Mouse (Mus musculus): Measurements from ENCODE around the gene Sh3bgrl3.

DNA sequence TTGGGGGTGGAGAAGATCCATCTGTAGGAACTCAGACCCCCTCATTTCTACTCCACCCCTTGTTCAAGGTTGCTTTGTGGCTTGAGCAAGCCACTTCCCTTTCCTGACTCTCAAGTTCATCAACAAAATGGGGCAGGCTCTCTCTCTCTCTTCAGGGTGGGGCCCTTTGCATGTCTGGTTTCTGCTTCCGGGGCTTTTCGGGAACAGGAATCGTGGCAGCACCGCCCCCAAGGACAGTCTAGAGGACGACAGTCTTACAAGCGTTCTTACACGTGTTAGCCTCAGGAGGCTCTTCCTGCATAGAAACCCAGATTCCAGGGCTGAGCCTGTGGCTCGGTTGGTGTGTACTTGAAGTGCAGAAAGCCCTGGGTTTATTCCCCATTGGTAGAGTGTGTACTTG lies 11.6 kb downstream of the Sh3bgrl3 start:
- TF ChIP-seq CTCF (IDR thresholded peaks at IDR 0.05; ENCODE audit: low read depth) = peak; percentile 24; the same call in 1 of the 2 replicates
- TF ChIP-seq EP300 (IDR thresholded peaks at IDR 0.05; ENCODE audit: low read depth) = 0 out of 2 replicates have a peak, but pooled peaks have one; percentile 46

Data from liver, postnatal 0 days (tissue).